Mouse (Mus musculus) cerebellum, adult 2 months (tissue): ENCODE results near the gene Als2cl.

Experiments
- CTCF ChIP-seq: fragments of 200-500 bp; IDR thresholded peaks from 2 replicates; pipeline ENCODE4 v1.5.1; 2011; ENCODE audit warnings: low read depth, mild to moderate bottlenecking, control low read depth, low read length, moderate library complexity, borderline replicate concordance; ENCODE audit not compliant: insufficient read depth
- POLR2A ChIP-seq: fragments of 200-500 bp; IDR thresholded peaks from 2 replicates; pipeline ENCODE4 v1.6.1; 2011; ENCODE audit warnings: low read length, control low read depth, borderline replicate concordance; ENCODE audit not compliant: insufficient read depth

DNA sequence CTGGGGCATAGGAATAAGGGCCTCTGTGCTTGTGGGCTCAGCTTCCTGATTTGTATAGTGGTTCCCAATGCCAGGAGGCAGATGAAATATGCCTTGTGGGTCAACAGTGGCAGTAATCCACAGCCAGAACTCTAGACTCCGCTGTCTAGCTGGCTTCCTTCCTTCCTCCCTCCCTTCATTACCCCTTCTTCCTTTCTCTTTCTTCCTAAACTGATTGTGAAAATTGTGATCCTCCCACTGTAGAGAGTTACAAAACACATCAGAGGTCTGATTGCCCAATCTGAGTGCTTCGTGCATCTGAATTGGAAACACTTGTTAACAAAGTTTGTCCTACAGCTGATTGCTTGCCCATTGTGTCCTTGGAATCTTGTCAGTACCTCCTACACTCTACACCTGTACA, 38.2 kb upstream of the Als2cl start:
- TF ChIP-seq POLR2A (no peak), CTCF (no peak)
